Mouse (Mus musculus): ENCODE results near the gene Srxn1. TPM values are rescaled to one million over a fixed set of nuclear protein-coding genes. Genes with fewer than 3 reads are reported as not detected.
"Not testable (repeated sequence)": the region's sequence is repeated elsewhere in the genome, so short reads cannot be mapped to it uniquely, and the experiment has no call there.

Srxn1 gene
- polyA plus RNA-seq (2016; fragmentation: Nextera tagmentation; extraction: Ambion mirVana): 14.3 and 15.2 TPM in 2 replicates

- WGBS: under 1% methylated on average over 73 of the region's 84 CpGs
- Histone ChIP-seq H3K27me3 (peaks cover 23% of the 10 kb centered on the region; the same call in 1 of the 2 replicates), H3K4me2 (replicated peaks) (peak within 1 kb of the TSS; percentile 74), H3K27ac (replicated peaks) (peak within 1 kb of the TSS; percentile 58), H3K9ac (replicated peaks) (peak within 1 kb of the TSS; percentile 77), H3K4me1 (peaks cover 22% of the 10 kb centered on the region), H3K4me3 (peak within 1 kb of the TSS; percentile 70), H3K9me3 (no peaks in the 10 kb centered on the region), H3K36me3 (no peaks in the 10 kb centered on the region)
- peak; percentile 86 for ATAC-seq (ENCODE audit: low FRiP score, low read depth)
Measured at GRCm38 (mm10) chr2:152105318-152106224, at the start of gene Srxn1. TSS of gene Srxn1 (plus strand) at chr2:152105516.

- Histone ChIP-seq H3K27me3 (peaks cover 28% of the 10 kb centered on the region), H3K9ac (replicated peaks) (peak overlapping the region; percentile 11; the same call in 1 of the 2 replicates), H3K4me3 (no peak overlapping the region), H3K9me3 (no peaks in the 10 kb centered on the region), H3K27ac (replicated peaks) (peak overlapping the region; percentile 78), H3K4me2 (replicated peaks) (no peak overlapping the region), H3K36me3 (no peaks in the 10 kb centered on the region), H3K4me1 (peaks cover 33% of the 10 kb centered on the region)
- peak; percentile 84 for ATAC-seq (ENCODE audit: low FRiP score, low read depth)
- WGBS: 63% methylated on average over 22 of the region's 22 CpGs
Measured at GRCm38 (mm10) chr2:152056368-152057251, 48.7 kb upstream of the Srxn1 start.

- H3K4me1 ChIP-seq: peaks cover 27% of the 10 kb centered on the region
- H3K36me3 ChIP-seq: no peaks in the 10 kb centered on the region
- no peak for ATAC-seq (ENCODE audit: low FRiP score, low read depth)
- WGBS: 79% methylated on average over 9 of the region's 9 CpGs
- peak overlapping the region; percentile 78 for H3K27ac ChIP-seq (replicated peaks)
- H3K27me3 ChIP-seq: peaks cover 22% of the 10 kb centered on the region
- H3K9me3 ChIP-seq: no peaks in the 10 kb centered on the region
- no peak overlapping the region for H3K9ac ChIP-seq (replicated peaks)
- H3K4me2 ChIP-seq (replicated peaks): no peak overlapping the region
- no peak overlapping the region for H3K4me3 ChIP-seq
Measured at GRCm38 (mm10) chr2:152057252-152057563, 48.1 kb upstream of the Srxn1 start.

GRCm38 (mm10) chr2:152062817-152063216, 42.5 kb upstream of the Srxn1 start:
- peaks cover 10% of the 10 kb centered on the region for H3K4me1 ChIP-seq
- not testable (repeated sequence) for H3K36me3 ChIP-seq; H3K4me3 ChIP-seq; H3K9ac ChIP-seq (replicated peaks); H3K4me2 ChIP-seq (replicated peaks); H3K9me3 ChIP-seq; H3K27ac ChIP-seq (replicated peaks); H3K27me3 ChIP-seq; ATAC-seq (ENCODE audit: low FRiP score, low read depth)
- WGBS: 84% methylated on average over 3 of the region's 3 CpGs

GRCm38 (mm10) chr2:152068660-152069433, 36.5 kb upstream of the Srxn1 start:
- Histone ChIP-seq H3K36me3 (no peaks in the 10 kb centered on the region), H3K27me3 (no peaks in the 10 kb centered on the region; the same call in 1 of the 2 replicates), H3K4me2 (replicated peaks) (peak overlapping the region; percentile 16; the same call in 1 of the 2 replicates), H3K27ac (replicated peaks) (peak overlapping the region; percentile 92), H3K9ac (replicated peaks) (no peak overlapping the region), H3K4me3 (no peak overlapping the region), H3K9me3 (no peaks in the 10 kb centered on the region), H3K4me1 (peaks cover 22% of the 10 kb centered on the region)
- ATAC-seq (ENCODE audit: low FRiP score, low read depth): peak; percentile 95
- 32% methylated on average over 11 of the region's 11 CpGs for WGBS

- H3K4me1 ChIP-seq: peaks cover 22% of the 10 kb centered on the region
- H3K27me3 ChIP-seq: no peaks in the 10 kb centered on the region; the same call in 1 of the 2 replicates
- H3K27ac ChIP-seq (replicated peaks): peak overlapping the region; percentile 92
- H3K4me2 ChIP-seq (replicated peaks): peak overlapping the region; percentile 16; the same call in 1 of the 2 replicates
- H3K9ac ChIP-seq (replicated peaks): no peak overlapping the region; the same call in 1 of the 2 replicates
- H3K4me3 ChIP-seq: no peak overlapping the region
- no peaks in the 10 kb centered on the region for H3K36me3 ChIP-seq
- WGBS: 41% methylated on average over 9 of the region's 9 CpGs
- no peak for ATAC-seq (ENCODE audit: low FRiP score, low read depth)
- no peaks in the 10 kb centered on the region for H3K9me3 ChIP-seq
Measured at GRCm38 (mm10) chr2:152069434-152069786, 35.9 kb upstream of the Srxn1 start.

GRCm38 (mm10) chr2:152069941-152070340, 35.4 kb upstream of the Srxn1 start:
- peak; percentile 13; the same call in 1 of the 2 replicates for ATAC-seq (ENCODE audit: low FRiP score, low read depth)
- Histone ChIP-seq H3K4me1 (peaks cover 22% of the 10 kb centered on the region), H3K36me3 (no peaks in the 10 kb centered on the region), H3K27ac (replicated peaks) (peak overlapping the region; percentile 92), H3K27me3 (0 out of 2 replicates have a peak, but pooled peaks cover 4% of the 10 kb centered on the region), H3K9ac (replicated peaks) (no peak overlapping the region; the same call in 1 of the 2 replicates), H3K4me3 (no peak overlapping the region), H3K9me3 (no peaks in the 10 kb centered on the region), H3K4me2 (replicated peaks) (no peak overlapping the region)
- 66% methylated on average over 2 of the region's 2 CpGs for WGBS

- 82% methylated on average over 2 of the region's 2 CpGs for WGBS
- Histone ChIP-seq H3K9ac (replicated peaks) (no peak overlapping the region), H3K27ac (replicated peaks) (no peak overlapping the region), H3K4me3 (no peak overlapping the region), H3K36me3 (no peaks in the 10 kb centered on the region), H3K9me3 (no peaks in the 10 kb centered on the region), H3K27me3 (peaks cover 26% of the 10 kb centered on the region), H3K4me2 (replicated peaks) (no peak overlapping the region), H3K4me1 (peaks cover 20% of the 10 kb centered on the region)
- ATAC-seq (ENCODE audit: low FRiP score, low read depth): no peak
Measured at GRCm38 (mm10) chr2:152074521-152074920, 30.8 kb upstream of the Srxn1 start.

GRCm38 (mm10) chr2:152075294-152075889, 29.9 kb upstream of the Srxn1 start:
- Histone ChIP-seq H3K4me2 (replicated peaks) (no peak overlapping the region), H3K4me3 (no peak overlapping the region), H3K27ac (replicated peaks) (no peak overlapping the region), H3K9ac (replicated peaks) (no peak overlapping the region), H3K36me3 (no peaks in the 10 kb centered on the region), H3K9me3 (no peaks in the 10 kb centered on the region), H3K27me3 (peaks cover 30% of the 10 kb centered on the region), H3K4me1 (peaks cover 19% of the 10 kb centered on the region)
- ATAC-seq (ENCODE audit: low FRiP score, low read depth): no peak
- 61% methylated on average over 9 of the region's 9 CpGs for WGBS

- 73% methylated on average over 3 of the region's 3 CpGs for WGBS
- H3K4me3 ChIP-seq: no peak overlapping the region
- H3K4me2 ChIP-seq (replicated peaks): no peak overlapping the region
- H3K9ac ChIP-seq (replicated peaks): no peak overlapping the region
- no peak overlapping the region for H3K27ac ChIP-seq (replicated peaks)
- no peak for ATAC-seq (ENCODE audit: low FRiP score, low read depth)
- peaks cover 26% of the 10 kb centered on the region for H3K4me1 ChIP-seq
- no peaks in the 10 kb centered on the region for H3K36me3 ChIP-seq
- no peaks in the 10 kb centered on the region for H3K9me3 ChIP-seq
- peaks cover 35% of the 10 kb centered on the region for H3K27me3 ChIP-seq
Measured at GRCm38 (mm10) chr2:152077337-152077736, 28.0 kb upstream of the Srxn1 start.
